Mouse (Mus musculus) CD4-positive helper T cell, adult 2 months (primary cell): ENCODE results near the gene Mettl2.
"Not testable (repeated sequence)": the region's sequence is repeated elsewhere in the genome, so short reads cannot be mapped to it uniquely, and the experiment has no call there.

Source experiments
- DNase-seq: peaks from one replicate; pipeline ENCODE4 v3.0.0-alpha.2; 2012; ENCODE audit warnings: low read depth, missing footprints, low spot score

Mettl2 gene

DNA sequence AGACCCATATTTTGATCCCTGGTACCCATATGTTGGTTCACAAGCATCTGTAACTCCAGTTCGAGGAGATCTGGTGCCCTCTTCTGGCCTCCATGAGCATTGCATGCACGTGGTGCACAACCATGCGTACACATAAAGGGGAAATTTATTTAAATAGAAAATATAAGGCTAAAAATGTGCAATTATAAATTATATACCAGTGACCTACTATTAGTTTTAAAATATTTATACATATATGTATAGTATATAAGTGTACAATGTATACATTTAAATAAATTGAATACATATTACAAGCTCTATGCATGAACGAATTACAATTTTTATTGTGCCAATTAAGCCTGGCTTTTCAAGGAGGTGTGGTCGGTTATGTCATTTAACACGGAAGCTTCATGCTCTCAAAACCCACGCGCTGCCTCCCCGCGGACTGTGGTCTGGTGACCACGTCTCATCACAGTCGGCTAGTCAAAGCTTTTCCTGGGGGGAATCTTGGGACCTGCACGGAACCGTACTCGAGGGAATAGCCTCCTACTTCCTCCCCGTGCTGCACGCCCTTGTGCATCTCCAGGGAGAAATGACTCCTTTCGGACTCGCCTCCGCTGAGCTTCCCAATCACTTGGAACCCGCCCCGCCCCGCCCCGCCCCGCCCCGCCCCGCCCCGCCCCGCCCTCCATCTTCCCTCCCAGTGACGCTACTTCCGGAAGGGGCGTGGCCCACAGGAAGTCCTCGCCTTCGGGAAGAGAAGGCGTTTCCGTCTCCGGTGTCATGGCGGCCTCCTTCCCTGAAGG lies at the start of gene Mettl2:
Mettl2 (plus strand) TSS at position 691 of the 785 bp plus-strand sequence.
- DNase-seq, result peak; percentile 86

DNA sequence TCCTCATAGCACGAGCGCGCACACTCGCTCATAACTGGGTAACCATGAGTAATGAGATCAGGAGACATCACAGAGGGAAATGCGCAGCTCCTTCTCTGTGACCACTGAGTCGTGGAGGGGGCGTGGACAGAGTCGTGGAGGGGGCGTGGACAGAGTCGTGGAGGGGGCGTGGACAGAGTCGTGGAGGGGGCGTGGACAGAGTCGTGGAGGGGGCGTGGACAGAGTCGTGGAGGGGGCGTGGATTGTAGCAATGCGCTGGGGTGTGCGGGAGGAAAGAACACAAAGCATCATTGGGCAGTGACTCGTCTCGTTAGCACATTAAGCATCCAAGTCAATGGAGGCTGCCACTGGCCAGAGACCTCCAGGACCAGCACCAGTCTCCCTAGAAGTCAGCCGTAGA lies 13.8 kb upstream of the Mettl2 start:
- not testable (repeated sequence) for DNase-seq

DNA sequence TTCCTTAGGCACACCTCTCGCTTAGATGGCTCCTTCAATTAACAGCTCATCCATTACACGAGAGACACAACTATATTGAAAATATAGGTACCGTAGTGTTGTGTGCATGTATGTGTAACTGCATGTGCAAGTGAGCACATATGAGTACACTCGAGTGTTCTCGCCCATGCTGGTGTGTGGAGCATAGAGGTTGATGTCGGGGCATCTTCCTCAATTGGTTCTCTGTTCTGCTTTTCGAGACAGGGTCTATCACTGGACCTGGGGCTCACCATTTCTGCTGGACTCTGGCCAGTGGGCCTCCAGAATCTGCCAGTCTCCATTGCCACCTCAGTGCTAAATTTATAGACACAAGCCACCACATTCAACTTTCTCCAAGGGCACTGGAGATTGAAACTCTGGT lies 8.4 kb upstream of the Mettl2 start:
- DNase-seq, result no peak

DNA sequence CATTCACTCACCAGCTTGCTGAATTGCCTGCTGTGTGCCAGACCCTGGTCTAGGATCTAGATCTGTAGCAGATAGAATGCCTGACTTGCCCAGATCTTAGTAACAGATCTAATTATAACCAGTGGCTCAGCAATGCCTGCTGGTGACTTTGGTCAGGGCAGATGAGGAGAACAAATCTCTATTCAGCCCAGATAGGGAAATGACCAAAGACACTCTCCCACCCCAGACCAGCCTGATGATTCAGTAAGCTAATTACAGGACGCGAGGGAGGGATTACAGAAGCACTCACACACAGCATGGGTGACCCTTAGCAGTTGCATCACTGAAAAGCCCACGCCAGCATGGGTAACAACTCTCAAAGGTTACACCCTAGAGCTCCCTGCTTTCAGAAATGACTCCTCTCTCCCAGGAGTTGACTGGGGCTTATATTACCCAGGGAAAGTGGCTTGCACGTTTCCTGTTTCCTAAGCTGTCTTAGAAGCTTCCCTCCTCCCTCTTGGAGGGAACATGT lies 5.6 kb upstream of the Mettl2 start:
- DNase-seq, result no peak

DNA sequence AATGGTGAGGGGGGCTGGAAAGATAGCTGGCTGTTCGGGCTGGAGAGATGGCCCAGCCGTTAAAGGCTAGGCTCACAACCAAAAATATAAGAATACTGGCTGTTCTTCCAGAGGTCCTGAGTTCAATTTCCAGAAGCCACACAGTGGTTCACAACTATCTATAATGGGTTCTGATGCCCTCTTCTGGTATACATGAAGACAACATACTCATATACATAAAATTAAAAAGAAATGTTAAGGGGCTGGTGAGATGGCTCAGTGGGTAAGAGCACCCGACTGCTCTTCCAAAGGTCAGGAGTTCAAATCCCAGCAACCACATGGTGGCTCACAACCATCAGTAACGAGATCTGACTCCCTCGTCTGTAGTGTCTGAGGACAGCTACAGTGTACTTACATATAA lies 4.4 kb upstream of the Mettl2 start:
- not testable (repeated sequence) for DNase-seq

DNA sequence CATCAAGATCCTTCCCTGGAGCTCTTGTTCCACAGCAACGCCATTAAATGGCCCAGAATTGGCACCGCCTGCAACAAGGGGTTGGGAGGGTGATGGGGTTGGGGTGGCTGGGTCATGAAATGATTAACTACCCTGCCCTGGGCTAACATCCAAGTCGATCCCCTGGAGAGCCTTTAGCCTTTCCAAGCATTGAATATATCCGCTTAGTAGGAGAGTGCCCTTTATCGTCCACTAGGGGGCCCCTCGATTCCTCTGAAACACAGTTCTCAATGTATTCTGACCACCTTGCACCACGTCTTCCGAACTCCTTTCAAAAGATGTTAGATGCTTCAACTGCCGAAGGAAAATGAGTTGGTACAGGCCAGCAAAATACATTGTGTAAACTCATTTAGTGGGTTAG lies 2.2 kb upstream of the Mettl2 start:
- peak; percentile 52 for DNase-seq

DNA sequence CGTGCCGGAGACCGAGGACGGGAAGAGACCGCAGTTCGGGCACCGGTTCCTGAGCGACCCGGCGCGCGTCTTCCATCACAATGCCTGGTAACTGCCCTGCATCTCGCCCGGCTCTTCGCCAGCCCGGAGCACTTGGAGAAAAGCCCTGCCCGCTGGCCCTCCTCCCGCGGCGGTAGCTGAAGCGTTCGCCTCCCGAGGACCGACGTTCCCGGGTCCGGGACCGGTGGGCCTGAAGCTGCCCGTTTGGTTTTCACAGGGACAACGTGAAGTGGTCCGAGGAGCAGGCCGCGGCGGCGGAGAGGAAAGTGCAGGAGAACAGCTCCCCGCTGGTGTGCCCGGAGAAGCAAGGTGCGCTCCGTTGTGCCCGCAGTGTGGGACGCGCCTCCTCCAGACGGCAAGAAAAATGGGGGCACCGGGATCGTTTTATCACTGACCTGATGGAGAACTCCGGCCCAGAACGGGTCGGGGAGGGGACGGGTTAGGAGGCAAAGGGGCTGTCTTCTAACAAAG lies 350 bp downstream of the Mettl2 start:
- no peak for DNase-seq

DNA sequence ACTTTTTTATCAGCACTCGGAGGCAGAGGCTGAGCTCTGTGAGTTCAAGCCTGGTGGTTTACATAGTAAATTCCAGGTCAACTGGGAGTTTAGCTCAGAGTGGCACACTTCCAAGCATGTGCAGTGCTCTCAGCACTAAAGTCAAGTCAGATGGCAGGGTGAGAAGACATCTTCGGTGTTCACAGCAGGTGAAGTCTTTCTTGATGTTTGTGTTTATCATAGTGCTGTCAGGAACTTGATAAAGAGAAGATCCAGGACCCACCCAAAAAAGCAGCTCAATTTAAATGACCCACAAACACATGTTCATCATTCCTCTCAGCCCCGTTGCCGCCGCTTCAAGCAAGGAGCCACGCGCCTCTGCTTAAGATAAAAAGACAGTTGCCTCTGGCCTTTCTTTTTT lies 9.5 kb downstream of the Mettl2 start:
- DNase-seq, result no peak

DNA sequence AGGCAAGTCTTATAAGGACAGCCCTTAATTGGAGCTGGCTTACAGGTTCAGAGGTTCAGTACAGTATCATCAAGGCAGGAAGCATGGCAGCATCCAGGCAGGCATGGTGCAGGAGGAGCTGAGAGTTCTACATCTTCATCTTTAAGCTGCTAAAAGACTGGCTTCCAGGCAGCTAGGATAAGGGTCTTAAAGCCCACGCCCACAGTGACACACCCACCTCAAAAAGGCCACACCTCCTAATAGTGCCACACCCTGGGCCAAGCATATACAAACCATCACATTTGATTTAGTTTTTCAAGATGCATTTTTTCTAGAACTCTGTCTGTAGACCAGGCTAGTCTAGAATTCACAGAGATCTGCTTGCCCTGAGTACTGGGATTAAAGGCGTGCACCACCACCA lies 11.0 kb downstream of the Mettl2 start:
- DNase-seq, result not testable (repeated sequence)

DNA sequence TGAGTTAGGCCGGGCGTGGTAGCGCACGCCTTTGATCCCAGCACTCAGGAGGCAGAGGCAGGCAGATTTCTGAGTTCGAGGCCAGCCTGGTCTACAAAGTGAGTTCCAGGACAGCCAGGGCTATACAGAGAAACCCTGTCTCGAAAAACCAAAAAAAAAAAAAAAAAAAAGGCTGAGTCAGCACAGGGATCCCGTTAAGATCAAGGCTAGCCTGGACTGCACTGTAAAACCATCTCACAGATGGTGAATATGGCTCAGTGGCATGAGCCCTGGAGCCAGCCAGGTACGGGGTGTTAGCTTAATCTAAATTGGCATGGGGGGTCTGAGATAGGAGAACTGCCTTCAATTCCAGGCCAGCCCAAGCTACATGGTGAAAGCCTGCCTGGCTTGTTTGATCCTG lies 14.3 kb downstream of the Mettl2 start:
- DNase-seq, result not testable (repeated sequence)

DNA sequence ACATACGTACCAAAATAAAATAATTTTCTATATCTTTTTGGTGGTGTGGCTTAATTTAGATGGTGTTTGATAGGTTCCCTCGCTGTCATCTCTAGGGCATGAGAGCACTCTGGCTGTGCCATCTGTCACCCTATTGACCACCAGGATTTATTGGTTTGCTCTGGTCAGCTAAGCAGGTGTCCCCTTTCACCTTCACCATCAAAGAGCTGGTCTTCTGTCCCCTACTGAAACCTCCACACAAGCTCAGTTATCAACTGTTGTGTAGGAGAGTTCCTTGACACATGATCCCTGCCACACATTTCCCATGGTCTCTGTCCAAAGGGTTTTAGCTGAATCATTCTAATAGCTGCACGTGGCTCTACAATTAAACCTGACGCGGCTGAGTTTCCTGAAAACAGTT lies 14.9 kb downstream of the Mettl2 start:
- no peak for DNase-seq

DNA sequence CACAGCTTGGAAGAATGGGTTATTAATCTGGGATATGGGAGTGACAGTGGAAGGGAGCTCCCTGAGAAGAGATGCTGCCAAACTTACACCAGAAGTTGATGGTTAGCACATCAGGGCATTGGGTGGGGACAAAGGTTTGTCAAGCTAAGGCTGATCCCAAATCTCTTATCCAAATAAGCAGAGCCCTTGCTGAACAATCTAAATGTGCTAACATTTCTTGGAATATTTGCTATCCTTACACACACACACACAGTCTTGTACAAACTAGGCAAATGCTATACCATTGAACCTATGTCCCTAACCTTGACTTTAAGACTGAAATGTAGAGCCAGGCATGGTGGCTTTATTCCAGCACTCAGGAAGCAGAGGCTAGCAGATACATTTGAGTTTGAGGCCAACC lies 17.3 kb downstream of the Mettl2 start:
- DNase-seq, result no peak

DNA sequence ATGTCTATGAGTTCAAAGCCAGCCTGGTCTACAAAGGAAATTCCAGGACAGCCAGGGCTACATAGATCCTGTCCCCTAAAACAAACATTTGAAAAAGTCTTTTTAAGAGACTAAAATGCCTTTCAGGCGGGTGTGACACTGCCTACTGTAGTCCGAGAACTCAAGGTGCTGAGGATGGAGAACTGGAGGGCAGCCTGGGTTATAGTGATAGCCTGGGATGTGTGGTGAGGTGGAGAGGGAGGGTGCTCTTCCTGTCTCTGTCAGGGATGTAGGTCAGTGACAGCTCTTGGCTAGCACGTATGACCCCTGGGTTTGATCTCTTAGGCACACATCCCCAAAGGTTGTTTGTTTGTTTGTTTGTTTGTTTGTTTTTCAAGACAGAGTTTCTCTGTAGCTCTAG lies 17.9 kb downstream of the Mettl2 start:
- no peak for DNase-seq

DNA sequence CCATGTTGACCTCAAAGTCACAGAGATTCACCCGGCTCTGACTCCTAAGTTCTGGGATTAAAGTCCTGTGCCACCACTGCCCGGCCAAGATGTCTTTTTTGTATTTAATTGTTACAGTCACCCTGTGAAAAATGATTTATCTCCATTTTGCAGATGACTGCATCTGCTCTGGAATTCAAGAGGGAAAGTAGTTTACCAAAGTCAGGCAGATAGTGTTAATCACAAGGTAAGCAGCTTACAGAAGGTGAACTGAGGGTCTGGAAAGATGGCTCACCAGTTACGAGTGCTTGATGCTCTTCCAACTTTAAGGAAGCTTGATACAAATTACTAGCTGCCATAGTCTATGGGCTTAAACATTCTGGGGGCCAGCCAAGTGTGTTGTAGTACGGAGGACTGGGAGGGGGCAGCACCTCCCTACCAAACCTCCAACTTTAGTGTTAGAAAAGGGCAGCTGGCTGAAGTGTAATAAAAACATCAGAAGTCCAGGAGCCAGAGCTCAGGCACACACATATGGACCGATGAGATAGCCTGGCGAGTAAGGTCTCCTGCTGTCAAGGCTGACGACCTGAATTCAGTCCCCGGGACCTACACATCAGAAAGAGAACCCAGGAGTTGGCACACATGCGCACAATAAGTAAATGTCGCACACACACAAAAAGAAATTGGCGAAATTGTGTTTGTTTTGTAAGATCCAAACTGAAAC lies 18.4 kb downstream of the Mettl2 start:
- DNase-seq, result no peak

DNA sequence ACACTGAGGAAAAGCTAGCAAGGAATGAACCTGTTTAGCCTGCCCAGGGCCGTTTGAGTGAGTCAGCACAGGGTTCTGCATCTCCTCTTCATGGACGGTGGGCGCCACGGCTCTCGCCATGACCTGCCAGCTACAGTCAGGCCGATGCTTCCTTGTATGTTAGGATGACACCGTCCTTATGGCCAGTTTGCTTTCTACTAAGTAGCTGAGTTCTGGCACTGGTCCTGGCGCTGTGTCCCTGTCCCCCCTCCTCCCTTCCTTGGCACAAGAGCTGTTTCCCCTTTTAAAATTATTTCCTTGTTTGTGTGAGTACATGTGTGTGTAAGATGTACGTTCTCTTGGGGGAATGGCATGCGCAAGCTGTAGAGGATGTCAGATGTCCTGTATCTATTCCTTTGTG lies 19.0 kb downstream of the Mettl2 start:
- no peak for DNase-seq

DNA sequence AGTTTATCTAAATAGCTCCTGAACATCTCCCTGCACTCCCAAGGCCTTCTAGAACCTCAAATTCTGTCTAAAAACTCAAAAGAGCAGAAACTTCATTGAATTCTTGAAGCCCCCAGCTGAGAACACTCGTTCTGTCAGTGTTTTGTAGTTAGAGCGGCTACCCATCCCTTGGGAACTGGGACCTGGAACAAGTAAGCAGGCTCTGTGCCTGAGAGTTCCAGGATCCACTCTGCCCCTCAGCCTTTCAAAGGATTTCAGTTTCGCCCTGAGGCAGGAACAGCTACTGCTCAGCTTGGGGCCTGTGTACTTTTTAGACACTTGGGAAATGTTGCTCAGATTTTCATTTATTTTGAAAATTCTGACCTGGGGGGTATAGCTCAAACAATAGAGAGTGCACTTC lies 20.4 kb downstream of the Mettl2 start, which contains the start of gene Gm10842:
Gm10842 (plus strand) TSS at position 301 of the 400 bp plus-strand sequence.
- no peak for DNase-seq

DNA sequence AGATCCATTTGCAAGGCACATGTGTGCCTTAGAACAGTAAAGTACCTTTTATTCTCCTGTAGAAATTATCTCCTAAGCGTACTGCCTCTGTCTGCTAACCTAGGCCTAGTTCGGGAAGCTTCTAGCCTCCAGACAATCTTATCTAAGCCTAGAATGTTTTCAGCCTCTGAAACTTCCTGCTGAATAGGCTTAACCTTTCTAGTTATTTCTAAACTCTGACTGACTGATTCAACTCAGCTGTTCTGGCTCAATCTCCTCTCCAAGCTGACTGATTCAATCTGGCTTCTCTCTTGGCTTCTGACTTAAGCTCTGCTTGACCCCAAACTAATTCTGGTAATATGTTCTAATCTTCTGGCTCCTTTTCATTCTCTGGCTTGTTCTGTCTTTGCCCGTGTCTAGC lies 23.1 kb downstream of the Mettl2 start:
- DNase-seq, result no peak

DNA sequence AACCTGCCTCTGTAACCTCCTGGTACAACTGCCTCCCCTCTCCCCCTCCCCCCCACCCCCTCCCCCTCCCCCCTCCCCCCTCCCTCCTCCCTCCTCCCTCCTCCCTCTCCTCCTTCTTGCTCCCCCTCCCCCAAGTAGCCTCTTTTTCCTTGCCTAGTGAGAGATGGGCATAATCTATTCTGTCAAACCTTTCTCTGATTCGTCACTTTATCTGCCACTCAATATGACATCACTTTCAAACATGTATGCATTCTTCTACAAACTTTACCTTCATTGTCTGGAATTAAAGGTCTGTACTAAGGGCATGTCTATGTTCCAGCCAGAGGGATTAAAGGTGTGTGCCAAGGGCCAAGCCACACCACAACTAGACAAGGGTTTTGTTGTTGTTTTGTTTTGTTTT lies 23.5 kb downstream of the Mettl2 start:
- DNase-seq, result peak; percentile 26

DNA sequence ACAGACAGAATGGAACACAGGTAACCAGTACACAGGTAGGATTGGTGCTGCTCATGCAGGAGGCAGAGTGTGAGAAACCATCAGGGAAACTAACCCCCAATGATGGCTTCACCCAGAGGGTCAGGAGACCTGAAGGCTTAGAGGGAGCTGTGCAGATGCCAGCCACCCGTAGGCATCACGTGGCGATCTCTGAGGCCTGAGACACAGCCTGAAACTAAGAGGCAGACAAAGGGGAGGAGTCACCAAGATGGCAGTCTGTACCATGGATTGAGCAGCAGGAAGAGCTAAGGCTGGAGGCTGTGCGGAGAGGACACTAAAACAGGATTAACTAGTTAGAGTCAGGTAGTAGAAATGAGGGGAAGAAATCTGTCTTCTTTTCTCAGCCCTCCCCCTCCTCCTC lies 24.5 kb downstream of the Mettl2 start:
- no peak for DNase-seq

DNA sequence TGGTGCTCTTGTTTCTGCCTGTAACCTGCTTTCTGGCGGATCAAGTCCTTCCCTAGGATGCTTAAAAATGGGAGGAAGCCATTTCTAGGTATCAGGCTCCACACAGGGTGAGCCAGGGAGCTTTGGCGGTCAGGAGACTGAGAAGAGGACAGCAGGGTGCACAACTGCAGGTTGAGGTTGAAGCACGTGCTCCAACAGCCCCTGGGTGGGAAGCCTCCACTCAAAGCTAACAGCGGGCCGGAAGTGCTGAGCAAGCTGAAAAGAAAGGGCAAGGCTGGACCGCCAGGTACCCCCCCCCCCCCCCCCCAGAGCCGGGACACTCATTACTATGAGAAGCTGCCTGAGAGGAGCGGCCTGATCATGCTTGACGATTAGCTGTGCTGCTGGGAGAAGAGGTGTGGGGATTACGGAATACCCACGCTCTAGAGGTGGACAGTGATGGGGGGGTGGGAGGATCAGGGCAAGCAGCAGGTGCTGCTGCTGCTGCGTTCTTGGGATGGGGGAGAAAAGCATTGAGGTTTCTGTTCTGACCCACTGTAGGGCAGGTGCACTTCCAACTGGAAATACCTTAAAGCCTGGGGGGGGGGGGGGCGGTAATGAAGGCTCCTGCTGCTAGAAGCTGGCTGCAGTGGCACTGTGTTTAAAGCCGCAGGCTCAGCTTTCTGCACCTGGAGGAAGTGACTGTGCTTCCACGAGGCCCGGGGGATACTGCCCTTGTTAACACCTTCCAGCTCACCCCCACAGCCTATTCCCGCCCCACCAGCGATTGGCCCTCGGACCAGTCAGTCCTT lies 25.2 kb downstream of the Mettl2 start:
- DNase-seq, result peak; percentile 37

DNA sequence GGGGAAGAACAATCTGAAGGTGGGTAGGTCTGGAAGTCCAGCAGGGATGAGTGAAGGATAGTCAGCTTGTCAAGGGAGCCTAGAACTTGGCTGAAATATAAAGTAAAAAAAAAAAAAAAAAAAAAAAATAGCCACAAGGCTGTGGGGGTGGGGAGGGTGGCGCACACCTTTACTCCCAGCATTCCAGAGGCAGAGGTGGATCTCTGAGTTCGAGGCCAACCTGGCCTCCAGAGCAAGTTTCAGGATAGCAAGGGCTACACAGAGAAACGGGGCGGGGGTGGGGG lies 25.7 kb downstream of the Mettl2 start:
- no peak for DNase-seq

DNA sequence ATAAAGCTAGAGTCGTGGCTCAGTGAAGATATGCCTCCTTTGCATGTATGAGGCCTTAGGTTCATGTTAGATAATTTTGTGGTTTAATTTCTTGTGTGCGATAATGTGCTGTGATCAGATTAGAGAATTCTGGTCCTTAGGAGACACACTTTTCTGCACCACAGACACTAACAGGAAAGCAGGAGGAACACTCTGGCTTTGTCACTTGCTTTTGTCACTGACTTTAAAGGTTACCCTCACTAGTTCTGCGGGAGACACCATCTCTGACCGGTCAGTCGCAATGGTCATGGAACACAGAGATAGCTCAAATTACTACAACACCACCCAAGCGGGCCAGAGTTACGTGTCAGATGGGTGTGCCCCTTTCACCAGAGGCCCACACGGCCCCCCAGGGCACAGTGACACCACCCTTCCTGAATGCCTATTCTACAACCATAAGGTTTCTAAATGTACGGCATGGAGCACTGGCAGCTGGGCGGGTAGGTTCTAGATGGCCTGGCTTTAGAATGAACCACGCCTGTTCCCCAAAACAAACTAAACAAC lies 26.2 kb downstream of the Mettl2 start:
- no peak for DNase-seq
